Mouse (Mus musculus) midbrain, postnatal 0 days (tissue): ENCODE data around the gene Bag3. TPM values are rescaled to one million over a fixed set of nuclear protein-coding genes. Genes with fewer than 3 reads are reported as not detected.

Experiments
- ATAC-seq: fragments of 200-750 bp; cut with Nextera tagmentation; 2 replicates; pipeline ENCODE4 v1.8.0; 2017; ENCODE audit warnings: moderate number of reproducible peaks, mild to moderate bottlenecking, moderate TSS enrichment, moderate library complexity; ENCODE audit not compliant: low FRiP score
- DNase-seq: peaks from one replicate; pipeline ENCODE4 v3.0.0-alpha.2; 2015; ENCODE audit warnings: low spot score
- H3K27ac ChIP-seq: fragments of 300-500 bp; sonication (generic); 2 replicates; pipeline ENCODE4 v1.5.1; 2014; ENCODE audit warnings: low read depth, mild to moderate bottlenecking, low read length, mixed read lengths
- H3K27me3 ChIP-seq: fragments of 300-500 bp; sonication (generic); 2 replicates; pipeline ENCODE4 v1.6.1; 2014; ENCODE audit warnings: low read length, control low read depth, mixed read lengths; ENCODE audit not compliant: insufficient read depth
- H3K36me3 ChIP-seq: fragments of 300-500 bp; sonication (generic); 2 replicates; pipeline ENCODE4 v1.6.1; 2014; ENCODE audit warnings: low read length, control low read depth, mixed read lengths; ENCODE audit not compliant: insufficient read depth
- H3K4me1 ChIP-seq: fragments of 300-500 bp; sonication (generic); 2 replicates; pipeline ENCODE4 v1.6.1; 2014; ENCODE audit warnings: mild to moderate bottlenecking, control low read depth, antibody characterized with exemption, low read length, mixed read lengths; ENCODE audit not compliant: insufficient read depth
- H3K4me2 ChIP-seq: fragments of 300-500 bp; sonication (generic); 2 replicates; pipeline ENCODE4 v1.6.1; 2014; ENCODE audit warnings: low read depth, mild to moderate bottlenecking, low read length, mixed read lengths; ENCODE audit not compliant: poor library complexity, severe bottlenecking
- H3K4me3 ChIP-seq: fragments of 300-500 bp; sonication (generic); 2 replicates; pipeline ENCODE4 v1.5.1; 2014; ENCODE audit warnings: low read depth, mild to moderate bottlenecking, low read length, moderate library complexity
- H3K9ac ChIP-seq: fragments of 300-500 bp; sonication (generic); replicated peaks from 2 replicates; pipeline ENCODE4 v1.6.1; 2014; ENCODE audit warnings: mild to moderate bottlenecking, low read length, moderate library complexity, mixed read lengths; ENCODE audit not compliant: poor library complexity, severe bottlenecking
- H3K9me3 ChIP-seq: fragments of 300-500 bp; sonication (generic); 2 replicates; pipeline ENCODE4 v1.6.1; 2016; ENCODE audit warnings: low read length, control low read depth
- CTCF ChIP-seq: IDR thresholded peaks from 2 replicates; pipeline ENCODE4 v1.5.1; 2016; ENCODE audit warnings: antibody characterized with exemption, mild to moderate bottlenecking
- WGBS: fragments of 180-500 bp; shearing (Covaris S2); extraction: QIAGEN DNeasy Blood & Tissue Kit; methylation state at CpG from one replicate; pipeline ENCODE4 v1.1.7; 2014; 5-methylcytosine and 5-hydroxymethylcytosine counted together
- polyA plus RNA-seq: library from polyadenylated mRNA; unstranded; fragments of >200 nt; fragmentation: Nextera tagmentation; extraction: Ambion mirVana; gene quantifications from 2 replicates; pipeline ENCODE4 v1.2.1, GENCODE M21; 2015
- total RNA-seq: library from RNA; depleted of rRNA; stranded (reverse); fragments of >200 nt; gene quantifications from 2 replicates; pipeline ENCODE4 v1.2.3, GENCODE M21; 2014

Bag3 gene
- total and polyA plus RNA-seq, 2 experiments from 2014 or later: 3.7 to 4.9 TPM

DNA sequence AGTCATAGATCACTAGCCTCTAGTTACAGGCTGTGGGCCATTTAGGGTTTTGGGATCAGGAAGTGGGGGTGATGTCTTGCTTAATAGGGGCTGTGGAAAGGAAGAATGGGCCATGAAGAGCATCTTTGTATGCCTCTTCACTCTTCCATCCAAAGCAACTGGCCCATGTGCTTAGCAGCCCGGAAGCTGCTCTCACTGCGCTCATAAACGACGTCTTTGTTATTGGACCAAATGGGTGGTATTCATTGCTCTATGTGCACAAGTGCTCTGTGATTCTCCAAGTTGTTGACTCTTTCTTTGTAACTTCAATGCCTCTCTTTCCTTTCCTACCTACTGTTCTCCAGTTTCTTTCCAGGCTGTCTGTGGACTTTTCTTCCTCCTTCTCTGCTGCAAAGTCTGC is 48.6 kb downstream of the Bag3 start:
- DNase-seq (no peak), ATAC-seq (no peak)
- no peaks in the 10 kb centered on the region for H3K36me3 ChIP-seq
- H3K27me3 ChIP-seq: no peaks in the 10 kb centered on the region
- H3K9ac ChIP-seq: no peak overlapping the region
- no peaks in the 10 kb centered on the region for H3K4me1 ChIP-seq
- no peak overlapping the region for H3K4me2 ChIP-seq
- no peak overlapping the region for H3K27ac ChIP-seq
- no peaks in the 10 kb centered on the region for H3K9me3 ChIP-seq
- 86% methylated on average over 4 of the region's 4 CpGs for WGBS
- H3K4me3 ChIP-seq: no peak overlapping the region
- TF ChIP-seq CTCF: no peak

GRCm38 (mm10) chr7:128575211-128575610 is 51.8 kb downstream of the Bag3 start:
- no peaks in the 10 kb centered on the region for H3K4me1 ChIP-seq
- no peak overlapping the region for H3K4me2 ChIP-seq
- H3K9ac ChIP-seq: no peak overlapping the region
- no peaks in the 10 kb centered on the region for H3K9me3 ChIP-seq
- H3K4me3 ChIP-seq: no peak overlapping the region
- ATAC-seq (no peak), DNase-seq (no peak)
- no peak overlapping the region for H3K27ac ChIP-seq
- no peaks in the 10 kb centered on the region for H3K27me3 ChIP-seq
- WGBS: 86% methylated on average over 5 of the region's 5 CpGs
- TF ChIP-seq CTCF: no peak
- H3K36me3 ChIP-seq: no peaks in the 10 kb centered on the region

DNA sequence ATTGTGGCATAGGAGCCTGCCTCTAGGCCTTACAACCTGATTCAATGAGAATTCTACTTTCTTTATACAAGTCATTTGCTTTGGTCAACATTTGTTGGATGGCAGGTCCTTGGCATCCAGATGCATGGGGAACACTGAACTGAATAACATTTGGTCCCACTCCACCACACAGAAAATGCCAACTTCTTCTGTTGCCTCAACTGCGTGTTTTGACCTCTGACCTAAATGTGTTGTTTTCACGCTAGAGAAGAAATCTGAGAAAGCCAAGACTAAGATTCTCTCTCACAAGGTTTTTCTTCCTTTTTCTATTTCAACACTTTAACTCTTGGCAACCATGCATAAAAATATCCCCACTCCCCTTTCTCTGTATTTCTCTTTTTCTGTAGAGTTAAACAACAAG is 52.4 kb downstream of the Bag3 start:
- WGBS: 78% methylated on average over 2 of the region's 2 CpGs
- no peak overlapping the region for H3K4me3 ChIP-seq
- H3K9me3 ChIP-seq: no peaks in the 10 kb centered on the region
- no peak overlapping the region for H3K27ac ChIP-seq
- H3K9ac ChIP-seq: no peak overlapping the region
- H3K27me3 ChIP-seq: no peaks in the 10 kb centered on the region
- DNase-seq (no peak), ATAC-seq (no peak)
- no peaks in the 10 kb centered on the region for H3K4me1 ChIP-seq
- TF ChIP-seq CTCF: no peak
- no peaks in the 10 kb centered on the region for H3K36me3 ChIP-seq
- no peak overlapping the region for H3K4me2 ChIP-seq

GRCm38 (mm10) chr7:128577607-128578006 is 54.2 kb downstream of the Bag3 start:
- WGBS: 100% methylated on average over 1 of the region's 1 CpGs
- no peaks in the 10 kb centered on the region for H3K36me3 ChIP-seq
- no peak for ATAC-seq
- no peak overlapping the region for H3K4me3 ChIP-seq
- no peaks in the 10 kb centered on the region for H3K27me3 ChIP-seq
- H3K9me3 ChIP-seq: no peaks in the 10 kb centered on the region
- no peak overlapping the region for H3K4me2 ChIP-seq
- H3K4me1 ChIP-seq: no peaks in the 10 kb centered on the region
- H3K27ac ChIP-seq: no peak overlapping the region
- DNase-seq: no peak
- H3K9ac ChIP-seq: no peak overlapping the region
- no peak for TF ChIP-seq CTCF

DNA sequence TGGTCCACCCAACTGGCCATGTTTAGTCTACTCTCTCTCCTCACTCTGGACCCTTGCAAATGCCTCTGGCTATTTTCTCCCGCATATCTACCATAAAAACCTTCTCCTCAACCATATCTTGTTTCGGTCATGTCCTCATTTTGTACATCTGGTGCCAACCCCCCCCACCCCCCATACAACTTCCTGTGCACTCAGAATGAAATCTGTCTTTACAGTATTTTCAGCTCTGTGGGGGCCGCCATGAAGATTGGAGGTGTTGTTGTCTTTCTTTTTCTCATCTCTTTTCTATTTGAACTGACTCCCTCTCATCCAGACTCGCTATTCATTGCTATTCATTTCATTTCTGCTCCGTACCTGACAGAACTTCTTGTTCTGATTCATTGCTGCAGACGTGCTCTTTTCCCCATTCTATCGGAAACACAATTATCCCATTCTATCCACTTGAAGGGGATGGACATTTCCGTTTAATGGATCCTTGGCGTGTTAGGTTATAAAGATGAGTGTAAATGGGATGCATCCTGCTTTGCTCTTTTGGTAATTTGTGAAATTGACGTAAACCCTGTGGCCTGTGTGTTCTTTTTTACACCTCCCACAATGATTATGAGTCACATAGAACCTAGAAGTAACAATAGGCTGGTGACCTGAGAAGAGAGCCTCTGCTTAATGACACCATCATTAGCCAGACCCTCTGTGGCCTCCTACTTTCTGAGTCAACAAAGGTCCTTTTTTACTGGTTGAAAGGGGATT is 55.0 kb downstream of the Bag3 start:
- Histone ChIP-seq H3K9ac (no peak overlapping the region), H3K27me3 (no peaks in the 10 kb centered on the region), H3K4me1 (no peaks in the 10 kb centered on the region), H3K27ac (no peak overlapping the region), H3K4me3 (no peak overlapping the region), H3K9me3 (no peaks in the 10 kb centered on the region), H3K36me3 (no peaks in the 10 kb centered on the region), H3K4me2 (no peak overlapping the region)
- WGBS: 84% methylated on average over 10 of the region's 10 CpGs
- ATAC-seq (no peak), DNase-seq (no peak)
- no peak for TF ChIP-seq CTCF

DNA sequence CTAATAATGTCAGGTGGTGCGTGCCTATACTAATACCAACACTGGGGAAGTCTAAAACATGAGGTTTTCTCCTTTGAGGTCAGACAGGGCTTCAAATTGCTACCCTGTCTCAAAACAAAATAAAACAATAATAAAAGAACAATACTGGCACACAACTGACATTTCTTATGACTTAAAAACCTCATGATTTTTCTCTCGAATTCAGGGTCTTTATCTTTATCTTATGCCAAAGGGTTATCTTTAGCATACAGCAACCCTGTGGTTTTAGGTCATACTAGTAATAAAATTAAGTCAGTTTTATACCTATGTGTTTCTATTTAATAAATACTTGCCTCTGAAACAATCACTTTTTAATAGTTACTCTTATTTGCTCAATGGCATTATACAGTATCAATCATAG is 56.0 kb downstream of the Bag3 start:
- no peak overlapping the region for H3K4me3 ChIP-seq
- H3K27ac ChIP-seq: no peak overlapping the region
- 91% methylated on average over 2 of the region's 2 CpGs for WGBS
- no peaks in the 10 kb centered on the region for H3K4me1 ChIP-seq
- no peak overlapping the region for H3K4me2 ChIP-seq
- DNase-seq (no peak), ATAC-seq (no peak)
- no peaks in the 10 kb centered on the region for H3K27me3 ChIP-seq
- no peak for TF ChIP-seq CTCF
- no peaks in the 10 kb centered on the region for H3K9me3 ChIP-seq
- no peak overlapping the region for H3K9ac ChIP-seq
- H3K36me3 ChIP-seq: no peaks in the 10 kb centered on the region
